Mouse (Mus musculus) left cerebral cortex, postnatal 36 days (tissue): ENCODE measurements around the gene Fhl4. TPM values are rescaled to one million over a fixed set of nuclear protein-coding genes. Genes with fewer than 3 reads are reported as not detected.

Source experiments
- total RNA-seq, 2 experiments: library from RNA; stranded (reverse); gene quantifications; 2 replicates each; pipeline ENCODE4 v1.2.3; 2021

The Fhl4 gene
- total RNA-seq, 2 experiments from 2014 or later = 0.63 to 0.69 TPM

Other genes with a start within 250 kb of the Fhl4 start
- 10 to 100 TPM; 46.4 to 64.5 TPM for gene Ric8b, start 184.9 kb downstream of the Fhl4 start, total RNA-seq
- 10 to 100 TPM; 34.5 to 39.8 TPM for gene Tmem263, start 132 bp upstream of the Fhl4 start, total RNA-seq
- gene Mterf2, start 25.5 kb upstream of the Fhl4 start, total RNA-seq = 10 to 100 TPM; 14.0 to 14.8 TPM
- 10 to 100 TPM; 17.2 to 21.1 TPM for gene Cry1, start 82.6 kb upstream of the Fhl4 start, total RNA-seq